Mouse (Mus musculus): ENCODE results near the gene Capza2. TPM values are rescaled to one million over a fixed set of nuclear protein-coding genes. Genes with fewer than 3 reads are reported as not detected.

Capza2 gene
- polyA plus RNA-seq (2015; fragmentation: Nextera tagmentation; extraction: Ambion mirVana) = 97.5 and 121 TPM in 2 replicates

DNA sequence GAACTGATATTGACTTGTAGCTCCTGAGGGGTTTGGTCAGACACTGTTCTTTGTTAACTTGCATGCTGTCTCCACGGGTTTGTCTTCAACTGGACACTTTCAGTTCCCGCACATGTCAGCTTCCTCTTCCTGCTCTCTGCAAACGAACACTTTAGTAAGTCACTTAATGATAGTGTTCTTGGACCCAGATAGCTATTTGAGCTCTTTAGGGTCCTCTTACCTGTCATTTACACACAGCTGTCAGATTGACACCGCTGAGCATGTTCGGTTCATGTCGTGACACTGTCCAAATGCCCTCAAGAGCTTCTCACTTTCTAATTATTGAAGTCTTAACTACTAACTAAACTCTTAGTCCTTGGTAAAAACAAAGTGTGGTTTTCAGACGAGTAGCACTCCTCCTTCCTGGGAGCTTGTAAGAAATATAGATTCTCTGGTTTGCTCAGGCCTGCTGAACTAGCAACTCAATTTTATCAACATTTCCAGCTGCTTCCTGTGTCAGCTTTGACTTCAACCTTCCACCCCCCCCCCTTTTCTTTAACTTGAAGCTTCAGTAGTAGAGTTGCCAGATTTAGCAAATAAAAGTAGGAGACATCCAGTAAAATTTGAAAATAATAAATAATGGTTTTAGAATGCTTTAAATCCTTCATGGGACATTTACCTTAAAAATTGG is at the start of gene Capza2:
TSS of gene Capza2 (plus strand) at position 620 of the 670 bp plus-strand sequence.
- ATAC-seq (ENCODE audit: low read depth) (no peak), DNase-seq (peak; percentile 3)
- peak within 1 kb of the TSS; percentile 96 for H3K9ac ChIP-seq
- H3K9me3 ChIP-seq (replicated peaks) = no peaks in the 10 kb centered on the region
- H3K4me2 ChIP-seq = peak within 1 kb of the TSS; percentile 82
- no peaks in the 10 kb centered on the region for H3K27me3 ChIP-seq
- peak within 1 kb of the TSS; percentile 91 for H3K4me3 ChIP-seq (replicated peaks)
- H3K27ac ChIP-seq = peak within 1 kb of the TSS; percentile 91
- peaks cover 32% of the 10 kb centered on the region for H3K4me1 ChIP-seq (replicated peaks)
- WGBS (ENCODE audit: insufficient replicate concordance) = 19% methylated on average over 7 of the region's 7 CpGs
- H3K36me3 ChIP-seq = peaks cover 4% of the 10 kb centered on the region

DNA sequence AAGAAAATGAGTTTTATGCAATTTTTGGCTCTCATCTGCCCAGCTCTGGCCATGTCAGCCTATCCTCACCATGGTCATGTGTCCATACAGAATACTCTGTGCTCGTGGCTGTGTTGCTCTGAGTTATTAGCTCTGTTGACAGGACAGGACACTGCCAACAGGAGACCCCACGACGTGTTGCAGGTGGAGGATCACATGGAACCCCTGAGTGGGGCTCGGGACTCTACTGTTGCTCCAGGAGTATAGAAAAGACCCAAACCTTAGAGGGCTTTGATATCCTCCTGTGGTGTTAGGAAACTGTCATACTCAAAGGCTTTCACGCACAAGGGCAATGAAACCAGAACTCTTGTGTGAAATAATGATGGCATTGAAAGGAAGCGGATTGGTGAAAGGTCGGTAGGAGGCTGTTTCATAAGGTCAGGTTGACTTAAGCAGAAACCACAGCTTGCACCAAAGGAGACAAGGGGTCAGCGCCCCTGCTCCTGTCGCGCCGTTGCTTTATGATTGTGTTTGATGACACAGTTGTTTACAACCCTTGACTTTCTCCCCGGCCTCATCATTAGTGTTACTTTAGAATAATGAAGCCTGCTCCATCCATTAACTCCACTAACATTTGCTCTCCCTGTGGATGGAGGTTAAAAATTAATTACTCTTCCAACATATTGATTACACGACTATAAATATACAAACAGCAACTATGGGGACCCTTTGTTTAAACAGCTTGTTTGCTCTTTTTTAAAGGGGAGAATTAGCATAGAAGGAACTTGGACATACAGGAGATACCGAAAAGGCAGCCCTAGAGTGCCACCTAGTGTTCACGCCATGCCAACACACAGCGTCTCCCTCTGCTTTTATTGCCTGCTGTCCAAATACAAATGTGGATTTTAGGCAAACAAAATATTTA is 46.7 kb upstream of the Capza2 start:
- ATAC-seq (ENCODE audit: low read depth) (peak; percentile 63), DNase-seq (peak; percentile 32)
- Histone ChIP-seq H3K9ac (no peak overlapping the region), H3K9me3 (replicated peaks) (no peaks in the 10 kb centered on the region), H3K27me3 (no peaks in the 10 kb centered on the region), H3K4me3 (replicated peaks) (no peak overlapping the region), H3K4me2 (no peak overlapping the region), H3K4me1 (replicated peaks) (no peaks in the 10 kb centered on the region), H3K27ac (no peak overlapping the region), H3K36me3 (no peaks in the 10 kb centered on the region)
- WGBS (ENCODE audit: insufficient replicate concordance) = 26% methylated on average over 16 of the region's 16 CpGs

DNA sequence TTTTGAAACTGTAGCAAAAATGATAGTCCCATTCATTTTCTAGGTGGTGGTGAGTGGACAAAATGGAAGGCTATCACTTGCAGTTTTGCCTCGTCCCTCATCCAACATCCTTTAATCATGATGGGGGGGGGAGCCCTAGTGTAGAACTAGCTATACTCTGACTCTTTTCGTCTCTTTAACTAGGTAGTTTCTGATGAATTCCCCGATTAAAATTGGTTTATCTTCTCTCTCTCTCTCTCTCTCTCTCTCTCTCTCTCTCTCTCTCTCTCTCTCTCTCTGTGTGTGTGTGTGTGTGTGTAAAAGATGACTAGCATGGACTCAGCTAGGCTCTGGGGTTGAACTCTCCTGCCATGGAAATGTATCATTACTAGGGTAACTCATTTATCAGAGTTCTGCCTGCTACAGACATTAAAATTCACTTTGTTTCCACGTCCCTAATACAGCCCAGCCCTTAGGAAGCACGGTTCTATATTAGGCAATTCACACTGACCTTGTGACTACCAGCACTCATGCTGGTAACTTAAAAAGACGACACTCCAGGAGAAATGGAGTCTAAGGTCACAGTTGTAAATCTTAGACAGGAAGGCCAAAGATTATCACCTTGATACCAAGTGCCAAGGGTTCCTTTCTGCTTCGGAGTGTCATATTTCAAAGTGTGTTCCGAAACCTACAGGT is 45.9 kb upstream of the Capza2 start:
- H3K9me3 ChIP-seq (replicated peaks) = no peaks in the 10 kb centered on the region
- H3K9ac ChIP-seq = no peak overlapping the region
- 34% methylated on average over 8 of the region's 8 CpGs for WGBS (ENCODE audit: insufficient replicate concordance)
- H3K36me3 ChIP-seq = no peaks in the 10 kb centered on the region
- H3K27me3 ChIP-seq = no peaks in the 10 kb centered on the region
- no peaks in the 10 kb centered on the region for H3K4me1 ChIP-seq (replicated peaks)
- H3K4me2 ChIP-seq = no peak overlapping the region
- no peak overlapping the region for H3K27ac ChIP-seq
- no peak for ATAC-seq (ENCODE audit: low read depth)
- no peak overlapping the region for H3K4me3 ChIP-seq (replicated peaks)
- no peak for DNase-seq

DNA sequence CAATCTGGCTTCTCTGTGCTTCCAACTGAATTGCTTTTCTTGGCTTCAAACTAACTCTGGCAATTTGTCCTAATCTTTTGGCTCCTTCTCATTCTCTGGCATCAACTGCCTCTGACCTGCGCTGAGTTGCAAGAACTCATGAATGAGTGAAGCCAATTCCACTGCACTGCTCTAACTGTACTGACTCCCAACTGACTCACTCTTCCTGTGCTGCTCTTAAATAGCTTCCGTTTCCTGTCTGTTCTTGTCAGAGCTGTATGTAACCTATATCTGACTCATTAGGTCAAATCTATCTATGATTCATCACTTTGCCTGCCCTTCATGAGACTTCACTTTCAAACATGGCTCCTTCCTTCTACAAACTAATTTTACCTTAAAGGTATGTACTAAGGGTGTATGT is 42.1 kb upstream of the Capza2 start:
- H3K27ac ChIP-seq = no peak overlapping the region

DNA sequence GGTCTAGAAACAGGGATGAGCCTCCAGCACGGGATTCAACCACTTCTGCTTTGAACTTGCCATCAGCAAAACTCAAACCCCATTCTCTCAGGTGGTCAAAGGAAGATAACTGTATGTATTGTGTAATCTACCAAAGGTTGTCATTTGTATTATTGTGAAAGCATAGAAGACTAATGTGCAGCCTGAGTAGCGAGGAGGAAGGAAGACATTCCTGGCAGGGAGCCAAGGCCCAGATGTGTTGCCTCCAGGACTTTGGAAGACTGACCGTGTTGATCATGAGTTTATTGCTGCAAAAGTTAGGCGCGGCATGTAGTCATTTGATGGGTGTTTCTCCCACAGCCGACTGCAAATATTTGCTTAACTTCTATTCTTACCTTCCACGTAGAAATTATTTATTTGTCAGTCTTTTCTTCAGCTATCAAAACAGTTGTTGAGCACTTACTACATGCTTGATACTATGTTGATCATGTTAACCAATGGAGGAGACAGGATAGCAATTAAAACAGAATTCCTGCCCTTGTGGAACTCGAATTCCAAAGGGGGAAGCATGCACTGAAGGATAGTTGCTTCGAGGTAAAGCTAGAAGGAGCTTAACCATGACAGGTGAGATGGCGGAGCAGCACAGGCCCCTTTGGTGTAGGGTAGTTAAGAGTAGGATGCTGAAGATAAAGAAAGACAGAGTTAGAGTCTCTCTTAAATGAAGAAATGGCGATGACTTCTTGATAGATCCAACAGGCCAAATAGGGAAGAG is 40.1 kb upstream of the Capza2 start:
- Histone ChIP-seq H3K4me1 (replicated peaks) (no peaks in the 10 kb centered on the region), H3K4me3 (replicated peaks) (no peak overlapping the region), H3K27me3 (no peaks in the 10 kb centered on the region), H3K36me3 (no peaks in the 10 kb centered on the region), H3K9me3 (replicated peaks) (no peaks in the 10 kb centered on the region; the same call in 1 of the 2 replicates), H3K27ac (no peak overlapping the region), H3K9ac (no peak overlapping the region), H3K4me2 (no peak overlapping the region)
- WGBS (ENCODE audit: insufficient replicate concordance) = 68% methylated on average over 11 of the region's 11 CpGs
- ATAC-seq (ENCODE audit: low read depth) (no peak), DNase-seq (no peak)

More for the DNA sequence above, 42.1 kb upstream of the Capza2 start:
- no peaks in the 10 kb centered on the region; the same call in 1 of the 2 replicates for H3K9me3 ChIP-seq (replicated peaks)
- no peak overlapping the region for H3K9ac ChIP-seq
- WGBS (ENCODE audit: insufficient replicate concordance) = 66% methylated on average over 2 of the region's 2 CpGs
- ATAC-seq (ENCODE audit: low read depth) = no peak
- H3K36me3 ChIP-seq = no peaks in the 10 kb centered on the region
- no peak overlapping the region for H3K4me2 ChIP-seq
- DNase-seq = no peak
- H3K4me1 ChIP-seq (replicated peaks) = no peaks in the 10 kb centered on the region
- no peak overlapping the region for H3K4me3 ChIP-seq (replicated peaks)
- H3K27me3 ChIP-seq = no peaks in the 10 kb centered on the region

DNA sequence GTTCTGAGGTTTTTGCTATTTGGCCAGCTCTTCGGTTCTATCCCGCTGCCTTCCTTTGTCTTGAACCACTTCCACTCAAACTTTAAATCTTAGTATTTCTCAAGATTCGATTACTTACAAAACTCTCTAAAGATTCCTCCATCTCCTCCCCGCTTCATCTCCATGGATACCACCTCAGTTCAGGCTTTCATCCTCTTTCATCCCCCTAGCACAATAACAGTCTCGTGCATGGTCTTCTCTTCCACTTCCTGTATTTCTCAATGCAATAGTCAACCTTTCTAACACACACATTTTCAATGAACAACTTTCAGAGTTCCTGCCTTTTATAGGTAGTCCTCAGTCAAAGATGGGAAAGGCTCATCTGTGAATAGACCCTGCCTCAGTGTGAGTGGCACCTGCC is 36.7 kb upstream of the Capza2 start:
- WGBS (ENCODE audit: insufficient replicate concordance) = 65% methylated on average over 5 of the region's 5 CpGs
- Histone ChIP-seq H3K4me2 (no peak overlapping the region), H3K9me3 (replicated peaks) (no peaks in the 10 kb centered on the region; the same call in 1 of the 2 replicates), H3K36me3 (no peaks in the 10 kb centered on the region), H3K4me3 (replicated peaks) (no peak overlapping the region), H3K4me1 (replicated peaks) (no peaks in the 10 kb centered on the region), H3K27me3 (no peaks in the 10 kb centered on the region), H3K9ac (no peak overlapping the region), H3K27ac (no peak overlapping the region)
- no peak for ATAC-seq (ENCODE audit: low read depth)
- DNase-seq = no peak

DNA sequence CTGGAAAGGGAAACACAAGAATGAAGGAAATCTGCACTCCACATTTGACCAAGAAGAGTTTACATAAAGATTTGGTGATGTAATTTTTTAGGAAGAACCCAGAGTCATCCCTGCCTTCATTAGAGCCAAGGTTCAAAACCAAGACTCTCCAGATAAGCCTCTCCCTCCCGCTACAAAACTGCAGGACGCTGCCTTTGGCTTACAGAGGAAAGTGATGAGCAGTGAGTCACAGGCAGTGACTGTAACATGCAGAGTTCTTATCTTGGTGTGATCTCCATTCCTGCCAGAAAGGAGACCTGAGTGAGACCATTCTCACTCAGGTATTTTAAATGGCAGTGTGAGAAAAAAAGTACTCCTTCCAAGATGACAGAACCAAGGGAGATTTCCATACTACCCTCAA is 34.5 kb upstream of the Capza2 start:
- H3K36me3 ChIP-seq = no peaks in the 10 kb centered on the region
- H3K4me3 ChIP-seq (replicated peaks) = no peak overlapping the region
- 34% methylated on average over 2 of the region's 2 CpGs for WGBS (ENCODE audit: insufficient replicate concordance)

DNA sequence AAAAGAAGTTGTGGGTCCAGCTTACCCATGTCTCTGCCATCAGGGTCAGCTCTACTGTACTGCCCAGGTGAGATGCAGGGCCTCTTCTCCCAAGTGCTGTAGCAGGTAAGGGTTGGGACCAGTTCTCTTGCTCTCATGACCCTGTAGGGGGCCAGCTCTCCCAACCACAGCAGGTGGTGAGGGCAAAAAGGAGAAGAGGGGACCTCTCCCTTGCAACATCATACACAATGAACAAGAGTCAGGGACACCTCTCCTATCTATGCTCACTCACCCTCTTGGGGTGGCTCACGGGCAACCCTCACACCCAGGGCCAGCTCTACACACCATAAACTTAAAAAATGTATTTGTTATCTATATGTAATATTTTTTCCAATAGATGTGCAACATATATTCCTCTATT is 29.1 kb upstream of the Capza2 start:
- DNase-seq (no peak), ATAC-seq (ENCODE audit: low read depth) (no peak)
- Histone ChIP-seq H3K27ac (no peak overlapping the region), H3K36me3 (no peaks in the 10 kb centered on the region), H3K9me3 (replicated peaks) (no peaks in the 10 kb centered on the region), H3K4me1 (replicated peaks) (no peaks in the 10 kb centered on the region), H3K9ac (no peak overlapping the region), H3K4me2 (no peak overlapping the region), H3K27me3 (no peaks in the 10 kb centered on the region), H3K4me3 (replicated peaks) (no peak overlapping the region)
- 63% methylated on average over 1 of the region's 1 CpGs for WGBS (ENCODE audit: insufficient replicate concordance)

More for the DNA sequence above, 34.5 kb upstream of the Capza2 start:
- H3K4me1 ChIP-seq (replicated peaks) = no peaks in the 10 kb centered on the region
- DNase-seq (no peak), ATAC-seq (ENCODE audit: low read depth) (no peak)
- no peaks in the 10 kb centered on the region; the same call in 1 of the 2 replicates for H3K9me3 ChIP-seq (replicated peaks)
- no peak overlapping the region for H3K27ac ChIP-seq
- no peak overlapping the region for H3K4me2 ChIP-seq
- no peak overlapping the region for H3K9ac ChIP-seq
- H3K27me3 ChIP-seq = no peaks in the 10 kb centered on the region

DNA sequence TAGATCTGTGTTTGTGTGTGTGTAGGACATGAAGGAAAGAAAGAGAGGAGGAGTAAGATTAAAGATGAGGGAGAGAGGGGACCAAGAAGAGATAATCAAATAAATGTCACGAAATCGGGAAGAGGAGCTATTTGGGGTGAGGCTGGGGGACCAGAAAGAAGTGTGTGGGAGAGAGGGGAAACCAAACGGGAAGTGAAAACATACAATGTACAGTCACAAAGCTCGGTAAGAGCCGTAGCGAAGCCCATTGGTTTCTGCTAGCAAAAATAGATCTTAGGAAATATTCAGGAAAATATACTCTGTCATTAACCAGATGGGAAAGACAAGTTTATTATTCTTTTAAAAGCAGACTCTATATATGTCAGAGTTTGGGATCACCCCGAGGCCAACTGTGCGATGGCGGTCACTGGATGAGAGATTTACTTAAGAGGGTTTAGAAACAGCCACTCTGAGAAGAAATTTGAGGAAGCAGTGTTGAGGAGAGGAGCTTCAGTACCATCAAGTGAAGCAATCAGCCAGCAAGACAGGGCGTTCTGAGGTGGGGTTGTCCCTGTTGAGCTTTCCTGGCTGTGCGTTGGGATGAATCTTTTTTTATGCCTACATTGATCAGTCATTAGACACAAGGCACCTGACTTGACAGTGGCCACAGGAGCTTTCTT is 24.6 kb upstream of the Capza2 start:
- no peak for ATAC-seq (ENCODE audit: low read depth)
- H3K4me1 ChIP-seq (replicated peaks) = no peaks in the 10 kb centered on the region
- no peak overlapping the region for H3K4me2 ChIP-seq
- H3K4me3 ChIP-seq (replicated peaks) = no peak overlapping the region
- no peaks in the 10 kb centered on the region for H3K27me3 ChIP-seq
- WGBS (ENCODE audit: insufficient replicate concordance) = 50% methylated on average over 11 of the region's 11 CpGs
- H3K9ac ChIP-seq = no peak overlapping the region
- H3K27ac ChIP-seq = no peak overlapping the region
- no peak for DNase-seq
- H3K9me3 ChIP-seq (replicated peaks) = no peaks in the 10 kb centered on the region
- H3K36me3 ChIP-seq = no peaks in the 10 kb centered on the region

DNA sequence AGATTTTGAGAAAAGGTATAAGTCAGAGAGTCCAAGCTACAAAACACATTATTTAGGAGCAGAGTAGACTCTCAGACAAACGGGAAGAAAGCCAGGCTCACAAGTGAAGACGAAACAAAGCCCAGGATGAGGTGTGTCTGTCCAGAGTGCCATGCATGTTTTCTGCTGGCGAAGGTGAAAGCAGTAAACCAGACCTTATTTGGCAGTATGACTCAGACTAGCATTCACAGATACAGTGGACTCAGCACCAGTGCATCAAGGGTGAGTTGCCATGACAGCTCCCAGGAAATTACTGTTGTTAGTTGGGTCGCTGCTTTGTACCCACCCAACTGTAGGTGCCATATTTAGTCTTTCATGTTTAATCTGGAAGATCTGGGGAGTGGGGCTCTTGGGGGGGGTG is 23.4 kb upstream of the Capza2 start:
- no peak for ATAC-seq (ENCODE audit: low read depth)
- H3K36me3 ChIP-seq = no peaks in the 10 kb centered on the region
- H3K27me3 ChIP-seq = no peaks in the 10 kb centered on the region
- no peak overlapping the region for H3K4me2 ChIP-seq
- H3K27ac ChIP-seq = no peak overlapping the region
- no peak overlapping the region for H3K4me3 ChIP-seq (replicated peaks)
- 65% methylated on average over 4 of the region's 4 CpGs for WGBS (ENCODE audit: insufficient replicate concordance)
- H3K4me1 ChIP-seq (replicated peaks) = no peaks in the 10 kb centered on the region
- no peak overlapping the region for H3K9ac ChIP-seq
- DNase-seq = no peak
- no peaks in the 10 kb centered on the region for H3K9me3 ChIP-seq (replicated peaks)

Measured in liver, embryonic 13.5 days (tissue).